ENCODE assay signal across 9 mouse cellular contexts in the genomic region with DNA sequence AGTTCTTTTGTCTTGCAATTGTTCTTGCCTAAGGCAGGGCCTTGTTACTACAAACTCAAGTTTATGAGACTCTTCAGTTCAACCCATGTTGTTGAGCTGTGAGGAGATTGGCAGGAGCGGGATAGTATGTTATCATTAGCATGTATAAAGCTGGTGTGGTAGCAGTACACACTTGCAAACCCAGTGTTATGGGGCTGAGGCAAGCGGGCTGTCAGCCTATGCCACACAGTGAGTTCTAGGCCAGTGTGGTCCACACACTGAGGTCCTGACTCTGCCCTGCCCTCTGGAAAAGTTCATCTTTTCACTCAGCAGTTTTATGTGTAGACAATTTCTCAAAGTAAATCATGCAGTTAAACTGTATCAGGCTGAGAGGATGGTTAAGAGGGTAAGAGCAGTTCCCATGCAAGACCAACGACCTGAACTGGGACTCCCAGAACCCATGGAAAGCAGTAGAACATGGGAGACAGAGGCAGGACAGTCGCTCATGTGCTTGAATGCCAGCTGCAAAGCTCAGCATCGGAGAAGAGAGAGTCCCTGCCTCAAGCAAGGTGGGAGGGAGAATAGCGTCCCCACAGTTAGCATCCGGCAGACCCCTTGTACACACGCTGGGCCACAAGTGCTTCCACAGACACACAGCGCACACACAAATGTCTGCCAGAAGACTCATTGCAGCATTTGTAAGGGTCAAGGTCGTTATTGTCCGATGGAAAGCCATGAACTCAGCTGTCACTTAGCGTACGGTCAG. TPM values are rescaled to one million over a fixed set of nuclear protein-coding genes. Genes with fewer than 3 reads are reported as not detected.
A peak's percentile ranks its signal among the peaks of the same experiment; 100 is the strongest.
DNase-seq lines count a peak whose midpoint lies in the region; ATAC-seq and TF ChIP-seq lines count a peak whose summit lies in the region.
"Had no signal": no experiment of that assay in that cellular context is flagged by ENCODE, and none has a peak within 500 bp of the region (broad histone marks: within the 10 kb centered on the region; RNA-seq: fewer than 3 reads in every experiment).

No protein-coding gene starts in this region.

- H3K4me1 ChIP-seq in liver, postnatal 0 days (ENCODE audit: insufficient read depth), result peaks cover 6% of the 10 kb centered on the region
- H3K4me1 ChIP-seq in forebrain, embryonic 13.5 days, result peaks cover 42% of the 10 kb centered on the region
- 0 out of 2 replicates have a peak, but pooled peaks cover 2% of the 10 kb centered on the region for H3K4me1 ChIP-seq in limb, embryonic 11.5 days (ENCODE audit: control insufficient read depth, insufficient read depth, low read length)
- peaks cover 31% of the 10 kb centered on the region for H3K4me1 ChIP-seq in neural tube, embryonic 15.5 days

- 0 out of 2 replicates have a peak overlapping the region, but pooled peaks have one; percentile 85 for H3K4me2 ChIP-seq in liver, postnatal 0 days (ENCODE audit: low read depth, low read length)
- H3K4me2 ChIP-seq in forebrain, embryonic 13.5 days, result peak overlapping the region; percentile 80
- H3K4me2 ChIP-seq in limb, embryonic 11.5 days (ENCODE audit: low read depth, severe bottlenecking), result no peak overlapping the region
- H3K4me2 ChIP-seq in neural tube, embryonic 15.5 days, result peak overlapping the region; percentile 75

- no peak for ATAC-seq in liver, postnatal 0 days
- ATAC-seq in forebrain, embryonic 13.5 days, result no peak
- no peak for ATAC-seq in limb, embryonic 11.5 days (ENCODE audit: insufficient number of reproducible peaks, low FRiP score, low TSS enrichment, low read depth)
- ATAC-seq in neural tube, embryonic 15.5 days (ENCODE audit: low FRiP score), result no peak

- H3K27me3 ChIP-seq in liver, postnatal 0 days (ENCODE audit: insufficient read depth, low read length), result no peaks in the 10 kb centered on the region
- H3K27me3 ChIP-seq in forebrain, embryonic 13.5 days, result no peaks in the 10 kb centered on the region
- no peaks in the 10 kb centered on the region for H3K27me3 ChIP-seq in limb, embryonic 11.5 days (ENCODE audit: control insufficient read depth, insufficient read depth, low read length)
- no peaks in the 10 kb centered on the region for H3K27me3 ChIP-seq in neural tube, embryonic 15.5 days (replicated peaks)
- H3K27me3 ChIP-seq: limb, embryonic 15.5 days had no signal

- no peak for TF ChIP-seq CTCF in liver, postnatal 0 days (IDR thresholded peaks at IDR 0.05; ENCODE audit: low read depth)

- WGBS in liver, postnatal 0 days (ENCODE audit: insufficient replicate concordance), result 82% methylated on average over 13 of the region's 13 CpGs
- 90% methylated on average over 13 of the region's 13 CpGs for WGBS in forebrain, embryonic 13.5 days
- WGBS in limb, embryonic 11.5 days, result 89% methylated on average over 13 of the region's 13 CpGs
- 79% methylated on average over 13 of the region's 13 CpGs for WGBS in neural tube, embryonic 15.5 days

- no peak overlapping the region for H3K27ac ChIP-seq in liver, postnatal 0 days (ENCODE audit: low read depth)
- no peak overlapping the region for H3K27ac ChIP-seq in forebrain, embryonic 13.5 days
- no peak overlapping the region for H3K27ac ChIP-seq in limb, embryonic 11.5 days (replicated peaks; ENCODE audit: low read depth, low read length)
- H3K27ac ChIP-seq in neural tube, embryonic 15.5 days (replicated peaks), result no peak overlapping the region

- DNase-seq in liver, postnatal 0 days, result no peak
- no peak for DNase-seq in liver
- DNase-seq in limb, embryonic 11.5 days (ENCODE audit: low spot score), result peak; percentile 21
- DNase-seq in adrenal gland, postnatal 25 days, result no peak
- DNase-seq in heart, adult 9 months (ENCODE audit: low spot score in 2 of 2), result no peak

- no peak overlapping the region for H3K4me3 ChIP-seq in liver, postnatal 0 days (ENCODE audit: low read depth, low read length)
- peak overlapping the region; percentile 72 for H3K4me3 ChIP-seq in forebrain, embryonic 13.5 days
- no peak overlapping the region for H3K4me3 ChIP-seq in limb, embryonic 11.5 days (ENCODE audit: low read depth, low read length)
- 0 out of 2 replicates have a peak overlapping the region, but pooled peaks have one; percentile 10 for H3K4me3 ChIP-seq in neural tube, embryonic 15.5 days (replicated peaks)

- no peak overlapping the region for H3K9ac ChIP-seq in liver, postnatal 0 days (replicated peaks)
- 0 out of 2 replicates have a peak overlapping the region, but pooled peaks have one; percentile 8 for H3K9ac ChIP-seq in forebrain, embryonic 13.5 days
- no peak overlapping the region for H3K9ac ChIP-seq in limb, embryonic 11.5 days (ENCODE audit: low read length)
- H3K9ac ChIP-seq in neural tube, embryonic 15.5 days (replicated peaks), result no peak overlapping the region

- no peak for TF ChIP-seq EP300 in liver, postnatal 0 days (IDR thresholded peaks at IDR 0.05; ENCODE audit: low read depth)

- H3K36me3 ChIP-seq in liver, postnatal 0 days (replicated peaks; ENCODE audit: insufficient read depth, low read length), result no peaks in the 10 kb centered on the region
- no peaks in the 10 kb centered on the region for H3K36me3 ChIP-seq in forebrain, embryonic 13.5 days (ENCODE audit: poor library complexity, severe bottlenecking)
- no peaks in the 10 kb centered on the region for H3K36me3 ChIP-seq in limb, embryonic 11.5 days (ENCODE audit: control insufficient read depth, insufficient read depth, low read length)
- no peaks in the 10 kb centered on the region for H3K36me3 ChIP-seq in neural tube, embryonic 15.5 days
- H3K36me3 ChIP-seq: limb, embryonic 15.5 days had no signal

- no peaks in the 10 kb centered on the region for H3K9me3 ChIP-seq in liver, postnatal 0 days (ENCODE audit: low read length)
- H3K9me3 ChIP-seq in forebrain, embryonic 13.5 days (replicated peaks), result no peaks in the 10 kb centered on the region
- no peaks in the 10 kb centered on the region for H3K9me3 ChIP-seq in limb, embryonic 11.5 days (ENCODE audit: control insufficient read depth, low read length)
- no peaks in the 10 kb centered on the region for H3K9me3 ChIP-seq in neural tube, embryonic 15.5 days (replicated peaks)
- H3K9me3 ChIP-seq: limb, embryonic 15.5 days had no signal

RNA-seq across cellular contexts. Expression of a gene that starts 1.5 kb away (rescaled TPM):
- polyA plus RNA-seq in liver, postnatal 0 days (2015; fragmentation: Nextera tagmentation; extraction: Ambion mirVana), result 1.8 and 2.2 TPM in 2 replicates
- 21.5 and 23.5 TPM in 2 replicates for polyA plus RNA-seq in forebrain, embryonic 13.5 days (2015; fragmentation: Nextera tagmentation; extraction: Ambion mirVana)
- polyA plus RNA-seq in limb, embryonic 11.5 days (2014; fragmentation: Nextera tagmentation; extraction: Ambion mirVana), result 22.3 and 23.2 TPM in 2 replicates
- 25.9 and 27.4 TPM in 2 replicates for polyA plus RNA-seq in neural tube, embryonic 15.5 days (2015; fragmentation: Nextera tagmentation; extraction: Ambion mirVana)
- total RNA-seq in adrenal gland, postnatal 25 days (2021), result 33.6 and 38.6 TPM in 2 replicates
- total RNA-seq: MEL had no signal

Comparison
In these comparisons a context has a peak if more than half of its experiments do, and no peak if none do; other contexts are left out.
1. H3K4me3 ChIP-seq: peak in forebrain, embryonic 13.5 days (single experiment) and neural tube, embryonic 15.5 days (single experiment); none in liver, postnatal 0 days (single experiment) and limb, embryonic 11.5 days (single experiment).